In genomic region chr17:81737309-81737708, GRCm38 (mm10) we compare ENCODE assay signal across 18 mouse cellular contexts. TPM values are rescaled to one million over a fixed set of nuclear protein-coding genes. Genes with fewer than 3 reads are reported as not detected.
A peak's percentile ranks its signal among the peaks of the same experiment; 100 is the strongest.
DNase-seq lines count a peak whose midpoint lies in the region; ATAC-seq and TF ChIP-seq lines count a peak whose summit lies in the region.
"Had no signal": no experiment of that assay in that cellular context is flagged by ENCODE, and none has a peak within 500 bp of the region (broad histone marks: within the 10 kb centered on the region; RNA-seq: fewer than 3 reads in every experiment).

No protein-coding gene starts in this region.

- no peak overlapping the region for H3K9ac ChIP-seq in forebrain, postnatal 0 days
- H3K9ac ChIP-seq in forebrain, embryonic 12.5 days, result no peak overlapping the region
- peak overlapping the region; percentile 96 for H3K9ac ChIP-seq in heart, postnatal 0 days (replicated peaks; ENCODE audit: low read depth, low read length)
- H3K9ac ChIP-seq: embryonic facial prominence, embryonic 13.5 days; hindbrain, embryonic 15.5 days; limb, embryonic 15.5 days had no signal

- peak; percentile 49 for TF ChIP-seq EP300 in heart, postnatal 0 days (IDR thresholded peaks at IDR 0.05; ENCODE audit: low read depth)

- no peak for DNase-seq in forebrain, postnatal 0 days
- DNase-seq in layer of hippocampus, adult 2 months (ENCODE audit: low spot score in 2 of 2), result no peak
- DNase-seq in layer of hippocampus, adult 18-20 months (ENCODE audit: low spot score in 2 of 2), result no peak
- DNase-seq in brain, adult 2 months (ENCODE audit: low read depth, low spot score), result peak; percentile 23
- DNase-seq in heart, postnatal 0 days (ENCODE audit: low spot score), result peak; percentile 66
- DNase-seq in right cerebral cortex, postnatal 4 days, result no peak
- no peak for DNase-seq in c-Kit-positive CD71-positive TER-119-positive erythroid progenitor cells, embryonic 14.5 days (ENCODE audit: low spot score)
- DNase-seq: adrenal gland, adult 8-10 months; cerebellum, adult 18-20 months; kidney, adult 8-10 months; kidney, postnatal 25 days; midbrain, embryonic 14.5 days; spleen, adult 18-20 months; thymus, postnatal 14 days had no signal

- no peaks in the 10 kb centered on the region for H3K36me3 ChIP-seq in forebrain, postnatal 0 days (ENCODE audit: insufficient read depth)
- no peaks in the 10 kb centered on the region for H3K36me3 ChIP-seq in forebrain, embryonic 12.5 days (replicated peaks)
- 0 out of 2 replicates have a peak, but pooled peaks cover 8% of the 10 kb centered on the region for H3K36me3 ChIP-seq in heart, postnatal 0 days (replicated peaks; ENCODE audit: control insufficient read depth, insufficient read depth, low read length)
- H3K36me3 ChIP-seq: embryonic facial prominence, embryonic 13.5 days; hindbrain, embryonic 15.5 days; limb, embryonic 15.5 days had no signal

- peak overlapping the region; percentile 86 for H3K27ac ChIP-seq in forebrain, postnatal 0 days (ENCODE audit: low read depth, low read length)
- no peak overlapping the region for H3K27ac ChIP-seq in forebrain, embryonic 12.5 days
- peak overlapping the region; percentile 73 for H3K27ac ChIP-seq in layer of hippocampus, adult 2 months
- H3K27ac ChIP-seq in heart, postnatal 0 days (ENCODE audit: low read depth), result peak overlapping the region; percentile 100
- H3K27ac ChIP-seq: embryonic facial prominence, embryonic 13.5 days; hindbrain, embryonic 15.5 days; limb, embryonic 15.5 days had no signal

- H3K4me3 ChIP-seq in forebrain, postnatal 0 days (ENCODE audit: low read depth, low read length), result peak overlapping the region; percentile 13
- H3K4me3 ChIP-seq in forebrain, embryonic 12.5 days (replicated peaks), result no peak overlapping the region
- peak overlapping the region; percentile 47 for H3K4me3 ChIP-seq in layer of hippocampus, adult 2 months
- peak overlapping the region; percentile 70 for H3K4me3 ChIP-seq in heart, postnatal 0 days (ENCODE audit: low read depth, low read length)
- H3K4me3 ChIP-seq: embryonic facial prominence, embryonic 13.5 days; hindbrain, embryonic 15.5 days; limb, embryonic 15.5 days had no signal

- H3K27me3 ChIP-seq in forebrain, postnatal 0 days (ENCODE audit: insufficient read depth, low read length), result no peaks in the 10 kb centered on the region
- H3K27me3 ChIP-seq in forebrain, embryonic 12.5 days, result no peaks in the 10 kb centered on the region
- H3K27me3 ChIP-seq in heart, postnatal 0 days (ENCODE audit: control insufficient read depth, insufficient read depth, low read length), result no peaks in the 10 kb centered on the region
- H3K27me3 ChIP-seq: embryonic facial prominence, embryonic 13.5 days; hindbrain, embryonic 15.5 days; limb, embryonic 15.5 days had no signal

- H3K4me1 ChIP-seq in forebrain, postnatal 0 days (ENCODE audit: insufficient read depth), result no peaks in the 10 kb centered on the region
- no peaks in the 10 kb centered on the region for H3K4me1 ChIP-seq in forebrain, embryonic 12.5 days
- H3K4me1 ChIP-seq in heart, postnatal 0 days (ENCODE audit: control insufficient read depth, insufficient read depth), result 0 out of 2 replicates have a peak, but pooled peaks cover 9% of the 10 kb centered on the region
- H3K4me1 ChIP-seq: embryonic facial prominence, embryonic 13.5 days; hindbrain, embryonic 15.5 days; limb, embryonic 15.5 days had no signal

- H3K4me2 ChIP-seq in forebrain, postnatal 0 days (ENCODE audit: low read depth), result peak overlapping the region; percentile 23
- H3K4me2 ChIP-seq in forebrain, embryonic 12.5 days, result no peak overlapping the region
- H3K4me2 ChIP-seq in heart, postnatal 0 days (ENCODE audit: low read depth, low read length), result peak overlapping the region; percentile 63
- H3K4me2 ChIP-seq: embryonic facial prominence, embryonic 13.5 days; hindbrain, embryonic 15.5 days; limb, embryonic 15.5 days had no signal

- 63% methylated on average over 4 of the region's 4 CpGs for WGBS in forebrain, postnatal 0 days
- WGBS in forebrain, embryonic 12.5 days, result 80% methylated on average over 4 of the region's 4 CpGs
- WGBS in heart, postnatal 0 days, result 13% methylated on average over 4 of the region's 4 CpGs

- no peak for TF ChIP-seq CTCF in forebrain, postnatal 0 days (IDR thresholded peaks at IDR 0.05; ENCODE audit: low read depth)
- TF ChIP-seq CTCF in layer of hippocampus, adult 2 months (conservative IDR thresholded peaks at IDR 0.05), result no peak
- TF ChIP-seq CTCF in heart, postnatal 0 days (IDR thresholded peaks at IDR 0.05; ENCODE audit: low read depth), result no peak

- ATAC-seq in forebrain, postnatal 0 days, result no peak; the same call in 1 of the 2 replicates
- no peak for ATAC-seq in forebrain, embryonic 12.5 days (ENCODE audit: low FRiP score)
- peak; percentile 24; the same call in 1 of the 2 replicates for ATAC-seq in heart, postnatal 0 days (ENCODE audit: insufficient read depth, low read depth)

- H3K9me3 ChIP-seq in forebrain, postnatal 0 days (ENCODE audit: low read length), result no peaks in the 10 kb centered on the region
- no peaks in the 10 kb centered on the region for H3K9me3 ChIP-seq in forebrain, embryonic 12.5 days
- no peaks in the 10 kb centered on the region for H3K9me3 ChIP-seq in heart, postnatal 0 days (replicated peaks; ENCODE audit: control insufficient read depth, low read length)
- H3K9me3 ChIP-seq: embryonic facial prominence, embryonic 13.5 days; hindbrain, embryonic 15.5 days; limb, embryonic 15.5 days had no signal

RNA-seq across cellular contexts. Expression of gene Slc8a1, which starts 0.9 kb away (rescaled TPM):
- total RNA-seq in forebrain, postnatal 0 days (2014; rRNA removed), result 132 and 143 TPM in 2 replicates
- 8.9 and 16.9 TPM in 2 replicates for polyA plus RNA-seq in forebrain, postnatal 0 days (2015; fragmentation: Nextera tagmentation; extraction: Ambion mirVana)
- polyA plus RNA-seq in forebrain, embryonic 12.5 days (2016; fragmentation: Nextera tagmentation; extraction: Ambion mirVana), result 4.1 and 5.0 TPM in 2 replicates
- total RNA-seq in layer of hippocampus, adult 2 months (2021), result 100 to 1,000 TPM; 291 TPM
- total RNA-seq in layer of hippocampus, adult 18-20 months (2021), result 100 to 1,000 TPM; 295 to 301 TPM
- total RNA-seq in heart, postnatal 0 days (2014; rRNA removed; ENCODE audit: low replicate concordance), result 875 and 912 TPM in 2 replicates
- polyA plus RNA-seq in heart, postnatal 0 days (2015; fragmentation: Nextera tagmentation; extraction: Ambion mirVana), result 59.9 and 71.6 TPM in 2 replicates

Comparison
In these comparisons a context has a peak if more than half of its experiments do, and no peak if none do; other contexts are left out.
1. DNase-seq: peak in brain, adult 2 months (single experiment) and heart, postnatal 0 days (single experiment); none in forebrain, postnatal 0 days (single experiment), layer of hippocampus, adult 2 months (0 of 2), layer of hippocampus, adult 18-20 months (0 of 2), right cerebral cortex, postnatal 4 days (single experiment) and c-Kit-positive CD71-positive TER-119-positive erythroid progenitor cells, embryonic 14.5 days (single experiment).